Comparison of ENCODE assay signal across 8 mouse cellular contexts in the genomic region with DNA sequence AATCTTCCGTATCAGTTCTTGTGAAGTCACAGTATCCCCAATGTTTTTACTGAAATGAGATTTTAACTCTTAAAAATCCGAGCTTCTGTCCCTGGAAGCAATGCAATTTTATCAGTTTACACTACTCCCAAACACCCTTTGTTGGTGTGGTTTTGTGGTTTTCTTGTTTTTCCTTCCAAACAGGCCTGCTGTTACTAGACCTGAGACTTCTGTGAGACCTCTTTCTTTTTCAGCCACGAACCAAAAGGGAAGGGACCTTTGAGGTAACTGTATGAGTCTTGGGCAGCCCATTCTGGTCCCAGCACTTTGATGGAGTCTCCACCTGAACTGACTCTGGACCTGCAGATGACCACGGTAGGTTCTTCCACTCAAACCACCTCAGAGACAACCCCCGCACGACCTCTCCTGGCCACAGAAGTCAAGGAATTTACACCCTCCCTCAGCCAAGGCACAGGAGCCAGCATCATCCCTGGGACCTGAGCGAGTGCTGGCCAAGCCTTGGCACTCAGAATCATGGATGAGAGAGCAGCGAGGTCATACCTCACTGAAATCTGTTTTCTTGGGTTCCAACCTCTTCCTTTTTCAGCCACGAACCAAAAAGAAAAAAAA. TPM values are rescaled to one million over a fixed set of nuclear protein-coding genes. Genes with fewer than 3 reads are reported as not detected.
DNase-seq lines count a peak whose midpoint lies in the region; ATAC-seq and TF ChIP-seq lines count a peak whose summit lies in the region.

No protein-coding gene starts in this region.

- intact Hi-C loops in left cerebral cortex, postnatal 25 days (cut with DNase I), result loop anchor here (10.0 kb wide), 1 partner anchor 712 kb away; no protein-coding TSS in a partner anchor

- peaks cover 26% of the 10 kb centered on the region for H3K79me2 ChIP-seq in myocyte (ENCODE audit: control insufficient read depth, insufficient read depth)

- 0 out of 2 replicates have a peak, but pooled peaks cover 3% of the 10 kb centered on the region for H3K4me1 ChIP-seq in neural tube, embryonic 11.5 days (ENCODE audit: control insufficient read depth, insufficient read depth, low read length)
- peaks cover 25% of the 10 kb centered on the region for H3K4me1 ChIP-seq in hindbrain, embryonic 13.5 days (replicated peaks)

- H3K4me2 ChIP-seq in neural tube, embryonic 11.5 days (ENCODE audit: low read depth), result peak overlapping the region; percentile 91
- peak overlapping the region; percentile 92 for H3K4me2 ChIP-seq in hindbrain, embryonic 13.5 days
- H3K4me2 ChIP-seq in myocyte (ENCODE audit: low read depth), result peak overlapping the region; percentile 82

- no peaks in the 10 kb centered on the region for H3K9me3 ChIP-seq in neural tube, embryonic 11.5 days (ENCODE audit: control insufficient read depth, low read length)
- H3K9me3 ChIP-seq in hindbrain, embryonic 13.5 days, result no peaks in the 10 kb centered on the region

- ATAC-seq in neural tube, embryonic 11.5 days (ENCODE audit: insufficient read depth, low FRiP score, low TSS enrichment), result no peak
- no peak for ATAC-seq in hindbrain, embryonic 13.5 days (ENCODE audit: low FRiP score)

- no peak overlapping the region for H3K9ac ChIP-seq in neural tube, embryonic 11.5 days (ENCODE audit: low read length)
- H3K9ac ChIP-seq in hindbrain, embryonic 13.5 days, result peak overlapping the region; percentile 82; the same call in 1 of the 2 replicates

- DNase-seq in adrenal gland, adult (ENCODE audit: inconsistent age in 2 of 2, low spot score in 1 of 2), result peak; percentile 6 to 33
- DNase-seq in adrenal gland, postnatal 36 days, result no peak
- DNase-seq in neural tube, embryonic 11.5 days (ENCODE audit: low spot score), result no peak
- no peak for DNase-seq in neural tube, embryonic 10.5 days (ENCODE audit: extremely low spot score, low spot score)
- DNase-seq in left cerebral cortex, postnatal 25 days (ENCODE audit: low spot score in 2 of 2), result no peak
- no peak for DNase-seq in layer of hippocampus, adult 9-10 months (ENCODE audit: low spot score)

- peak overlapping the region; percentile 73 for H3ac ChIP-seq in myocyte (ENCODE audit: control insufficient read depth, insufficient read length)

- WGBS in neural tube, embryonic 11.5 days, result 15% methylated on average over 9 of the region's 9 CpGs
- WGBS in hindbrain, embryonic 13.5 days, result 26% methylated on average over 9 of the region's 9 CpGs

- peak overlapping the region; percentile 76 for H3K4me3 ChIP-seq in neural tube, embryonic 11.5 days (ENCODE audit: low read depth, low read length)
- peak overlapping the region; percentile 81 for H3K4me3 ChIP-seq in hindbrain, embryonic 13.5 days
- H3K4me3 ChIP-seq in myocyte, result peak overlapping the region; percentile 54

- no peaks in the 10 kb centered on the region for H3K36me3 ChIP-seq in neural tube, embryonic 11.5 days (ENCODE audit: control insufficient read depth, insufficient read depth, low read length)
- no peaks in the 10 kb centered on the region for H3K36me3 ChIP-seq in hindbrain, embryonic 13.5 days
- no peaks in the 10 kb centered on the region for H3K36me3 ChIP-seq in myocyte (ENCODE audit: control insufficient read depth, insufficient read depth)

- no peak overlapping the region for H3K27ac ChIP-seq in neural tube, embryonic 11.5 days (ENCODE audit: low read depth, low read length)
- H3K27ac ChIP-seq in hindbrain, embryonic 13.5 days, result no peak overlapping the region

- H3K27me3 ChIP-seq in neural tube, embryonic 11.5 days (ENCODE audit: control insufficient read depth, insufficient read depth, low read length), result peaks cover 5% of the 10 kb centered on the region; the same call in 1 of the 2 replicates
- peaks cover 43% of the 10 kb centered on the region for H3K27me3 ChIP-seq in hindbrain, embryonic 13.5 days
- H3K27me3 ChIP-seq in myocyte (ENCODE audit: control insufficient read depth, insufficient read depth, insufficient read length), result no peaks in the 10 kb centered on the region

- no peak for TF ChIP-seq POLR2A in myocyte (IDR thresholded peaks at IDR 0.05; ENCODE audit: insufficient read length, low read depth)

TF ChIP-seq in myocyte, 11 proteins besides CTCF, POLR2A, EP300 and RAD21:
- TF ChIP-seq MAX (IDR thresholded peaks at IDR 0.05; ENCODE audit: low read depth), result no peak
- no peak for TF ChIP-seq E2F4 (IDR thresholded peaks at IDR 0.05; ENCODE audit: insufficient read depth)
- TF ChIP-seq MYOD1 (IDR thresholded peaks at IDR 0.05; ENCODE audit: control insufficient read depth in 1 of 3, insufficient read length in 2 of 3, low read depth in 2 of 3), result no peak
- TF ChIP-seq REST (IDR thresholded peaks at IDR 0.05; ENCODE audit: insufficient read depth, insufficient read length), result no peak
- no peak for TF ChIP-seq CEBPB (IDR thresholded peaks at IDR 0.05; ENCODE audit: insufficient read depth, poor library complexity, severe bottlenecking)
- no peak for TF ChIP-seq TCF3 (IDR thresholded peaks at IDR 0.05; ENCODE audit: insufficient read length, low read depth)
- TF ChIP-seq TCF12 (IDR thresholded peaks at IDR 0.05; ENCODE audit: insufficient read depth, poor library complexity, severe bottlenecking), result no peak
- no peak for TF ChIP-seq POLR2AphosphoS2 (IDR thresholded peaks at IDR 0.05; ENCODE audit: insufficient read length, low read depth)
- TF ChIP-seq USF1 (IDR thresholded peaks at IDR 0.05; ENCODE audit: low read depth), result no peak
- no peak for TF ChIP-seq SRF (IDR thresholded peaks at IDR 0.05; ENCODE audit: control insufficient read depth, insufficient read length, low read depth)

RNA-seq across cellular contexts. Expression of gene Ust, which starts 1.6 kb away (rescaled TPM):
- total RNA-seq in adrenal gland, postnatal 36 days (2021), result 1 to 10 TPM; 4.7 to 6.3 TPM
- 6.6 TPM in 2 replicates for polyA plus RNA-seq in neural tube, embryonic 11.5 days (2014; fragmentation: Nextera tagmentation; extraction: Ambion mirVana)
- polyA plus RNA-seq in hindbrain, embryonic 13.5 days (2015; fragmentation: Nextera tagmentation; extraction: Ambion mirVana), result 4.1 and 4.5 TPM in 2 replicates
- 7.3 TPM for polyA plus RNA-seq in myocyte (2012; fragmentation: generic; extraction: Trizol)
- 10 to 100 TPM; 23.1 to 25.3 TPM for total RNA-seq in left cerebral cortex, postnatal 25 days (2021)

Comparison
In these comparisons a context has a peak if more than half of its experiments do, and no peak if none do; other contexts are left out.
1. DNase-seq: peak in adrenal gland, adult (2 of 2); none in adrenal gland, postnatal 36 days (0 of 2), neural tube, embryonic 11.5 days (single experiment), neural tube, embryonic 10.5 days (single experiment), left cerebral cortex, postnatal 25 days (0 of 2) and layer of hippocampus, adult 9-10 months (single experiment).
2. Peak in every context shown above with its lines, with median percentiles within 50 percentile points of each other: H3K4me2 ChIP-seq and H3K4me3 ChIP-seq.